Mouse (Mus musculus) liver, embryonic 14.5 days (tissue): ENCODE results near the gene Il10. TPM values are rescaled to one million over a fixed set of nuclear protein-coding genes. Genes with fewer than 3 reads are reported as not detected.

Source experiments
- ATAC-seq: fragments of 200-750 bp; cut with Nextera tagmentation; 2 replicates; pipeline ENCODE4 v1.8.0; 2017; ENCODE audit warnings: moderate number of reproducible peaks, mild to moderate bottlenecking, moderate library complexity; ENCODE audit not compliant: insufficient read depth
- DNase-seq, 3 experiments: peaks; one replicate each; pipeline ENCODE4 v3.0.0-alpha.2; 2012 to 2013; ENCODE audit warnings: low read depth in 3 of 3, low spot score in 3 of 3
- H3K27ac ChIP-seq: fragments of 300-500 bp; sonication (generic); 2 replicates; pipeline ENCODE4 v1.5.1; 2014; ENCODE audit warnings: moderate library complexity, mild to moderate bottlenecking, control low read depth, inconsistent platforms
- H3K27me3 ChIP-seq: fragments of 300-500 bp; sonication (generic); 2 replicates; pipeline ENCODE4 v1.6.1; 2014; ENCODE audit warnings: mild to moderate bottlenecking, low read length, moderate library complexity; ENCODE audit not compliant: control insufficient read depth, insufficient read depth
- H3K36me3 ChIP-seq: fragments of 300-500 bp; sonication (generic); replicated peaks from 2 replicates; pipeline ENCODE4 v1.6.1; 2014; ENCODE audit warnings: low read depth; ENCODE audit not compliant: control insufficient read depth, insufficient read depth
- H3K4me1 ChIP-seq, 2 experiments: fragments of 200-500 bp in 1 of 2; fragments of 300-500 bp in 1 of 2; sonication (generic) in 1 of 2; replicated peaks; 2 replicates each; pipeline ENCODE4 v1.6.1; 2012 to 2014; ENCODE audit warnings: antibody characterized with exemption in 1 of 2, inconsistent platforms in 1 of 2, low read length in 1 of 2; ENCODE audit not compliant: control insufficient read depth in 2 of 2, insufficient read depth in 2 of 2
- H3K4me2 ChIP-seq: fragments of 300-500 bp; sonication (generic); 2 replicates; pipeline ENCODE4 v1.6.1; 2014; ENCODE audit warnings: low read depth, mild to moderate bottlenecking, control low read depth, moderate library complexity
- H3K4me3 ChIP-seq, 2 experiments: fragments of 200-500 bp in 1 of 2; fragments of 300-500 bp in 1 of 2; sonication (generic) in 1 of 2; 2 replicates each; pipeline ENCODE4 v1.5.1; 2012 to 2014; ENCODE audit warnings: low read depth in 2 of 2, low read length in 2 of 2, mild to moderate bottlenecking in 2 of 2, control low read depth in 1 of 2, inconsistent platforms in 1 of 2, moderate library complexity in 1 of 2; ENCODE audit not compliant: insufficient read depth in 1 of 2
- H3K9ac ChIP-seq: fragments of 300-500 bp; sonication (generic); replicated peaks from 2 replicates; pipeline ENCODE4 v1.6.1; 2014; ENCODE audit warnings: mild to moderate bottlenecking, control low read depth, moderate library complexity
- H3K9me3 ChIP-seq: fragments of 300-500 bp; sonication (generic); 2 replicates; pipeline ENCODE4 v1.6.1; 2016; ENCODE audit warnings: low read length, mixed read lengths; ENCODE audit not compliant: control insufficient read depth
- CTCF ChIP-seq: IDR thresholded peaks from 2 replicates; pipeline ENCODE4 v1.5.1; 2016; ENCODE audit warnings: antibody characterized with exemption, low read depth, control low read depth
- EP300 ChIP-seq: IDR thresholded peaks from 2 replicates; pipeline ENCODE4 v1.6.1; 2016; ENCODE audit warnings: antibody characterized with exemption, low read depth
- WGBS: fragments of 180-500 bp; shearing (Covaris S2); extraction: QIAGEN DNeasy Blood & Tissue Kit; methylation state at CpG from one replicate; pipeline ENCODE4 v1.1.7; 2014; ENCODE audit not compliant: insufficient replicate concordance; 5-methylcytosine and 5-hydroxymethylcytosine counted together
- polyA plus RNA-seq, 2 experiments: library from polyadenylated mRNA; depleted of rRNA in 1 of 2; stranded (reverse) in 1 of 2; unstranded in 1 of 2; fragments of >200 nt; fragmentation: Nextera tagmentation in 1 of 2; extraction: Ambion mirVana in 1 of 2; gene quantifications; 2 replicates each; pipeline versions ENCODE4 v1.2.1 to v1.2.3; 2012 to 2014

Gene Il10
- polyA plus RNA-seq, 2 experiments, result 0.03 TPM; not detected in 1

DNA sequence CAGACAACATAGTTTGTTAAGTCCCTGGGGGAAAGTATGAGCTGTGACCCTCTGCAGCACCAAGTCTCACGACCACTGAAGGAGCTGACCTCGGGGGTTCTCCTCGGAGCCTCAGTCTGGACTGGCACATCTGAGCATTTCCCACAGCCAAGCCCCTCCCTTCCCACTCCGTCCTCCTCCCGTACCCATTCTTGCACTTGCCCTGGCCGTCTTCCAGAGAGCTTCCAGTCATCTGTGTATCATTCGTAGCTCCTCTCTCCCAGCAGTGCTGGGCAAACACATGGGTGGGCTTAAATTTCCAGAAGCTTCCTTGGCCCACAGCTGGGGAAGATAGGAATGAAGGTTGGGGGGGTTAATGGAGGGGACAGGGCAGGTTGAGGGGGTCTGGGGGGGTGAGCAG, 10.6 kb downstream of the Il10 start:
- H3K9ac ChIP-seq, result no peak overlapping the region
- ATAC-seq, result no peak
- no peak overlapping the region for H3K4me3 ChIP-seq
- H3K27ac ChIP-seq, result no peak overlapping the region
- H3K27me3 ChIP-seq, result no peaks in the 10 kb centered on the region
- DNase-seq, result no peak
- TF ChIP-seq CTCF (no peak), EP300 (no peak)
- H3K4me1 ChIP-seq, result peaks cover 5 to 18% of the 10 kb centered on the region in 2 experiments
- 64% methylated on average over 7 of the region's 7 CpGs for WGBS
- no peak overlapping the region for H3K4me2 ChIP-seq
- H3K9me3 ChIP-seq, result no peaks in the 10 kb centered on the region
- H3K36me3 ChIP-seq, result no peaks in the 10 kb centered on the region

DNA sequence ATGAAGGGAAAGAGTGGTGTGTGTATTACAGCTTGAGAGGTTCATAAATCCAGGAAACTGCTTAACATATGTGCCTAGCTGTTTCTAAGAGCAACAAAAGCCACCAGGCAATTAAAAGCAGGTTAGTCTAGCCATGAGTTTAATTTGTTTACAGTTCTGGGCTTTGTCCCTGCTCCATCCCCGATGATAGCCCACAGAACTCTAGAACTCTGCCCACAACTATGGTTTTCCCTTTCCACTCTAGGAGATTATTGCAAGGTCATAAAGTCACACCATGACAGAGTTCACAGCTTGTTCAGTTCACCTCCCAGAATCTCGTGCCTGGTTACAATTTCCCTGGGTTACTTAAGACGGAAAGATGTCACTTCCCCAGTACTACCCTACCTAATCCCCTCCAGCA, 11.6 kb downstream of the Il10 start:
- no peak overlapping the region for H3K4me3 ChIP-seq
- H3K4me2 ChIP-seq, result no peak overlapping the region
- peaks cover 3 to 13% of the 10 kb centered on the region in 2 experiments; a peak in 3 of 4 replicates for H3K4me1 ChIP-seq
- no peak overlapping the region for H3K27ac ChIP-seq
- 45% methylated on average over 3 of the region's 3 CpGs for WGBS
- no peak for DNase-seq
- no peaks in the 10 kb centered on the region for H3K36me3 ChIP-seq
- no peak for ATAC-seq
- TF ChIP-seq CTCF (no peak), EP300 (no peak)
- no peaks in the 10 kb centered on the region for H3K9me3 ChIP-seq
- no peak overlapping the region for H3K9ac ChIP-seq
- no peaks in the 10 kb centered on the region for H3K27me3 ChIP-seq

DNA sequence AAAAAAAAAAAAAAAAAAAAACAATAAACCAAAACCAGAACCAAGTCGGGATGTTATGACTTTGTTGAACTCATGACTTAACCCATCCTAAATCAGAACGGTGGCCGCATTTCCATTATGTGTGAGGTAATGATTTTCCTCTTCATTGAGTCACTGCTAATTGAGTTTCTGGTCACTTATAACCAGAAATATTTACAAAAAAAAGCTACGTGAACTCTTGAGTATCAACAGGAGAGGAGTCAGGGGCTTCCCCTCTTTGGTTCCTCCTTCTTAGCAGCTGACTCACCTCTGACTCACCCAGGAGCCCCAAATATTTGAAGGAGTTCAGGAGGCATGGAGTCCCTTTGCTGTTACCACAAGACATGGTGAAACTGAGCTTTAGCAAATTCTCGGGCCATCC, 18.4 kb downstream of the Il10 start:
- DNase-seq (peak in 1 of 3 experiments; percentile 44), ATAC-seq (no peak)
- TF ChIP-seq EP300 (no peak), CTCF (no peak)
- no peak overlapping the region for H3K4me2 ChIP-seq
- no peaks in the 10 kb centered on the region for H3K9me3 ChIP-seq
- no peak overlapping the region for H3K27ac ChIP-seq
- no peaks in the 10 kb centered on the region for H3K27me3 ChIP-seq
- H3K36me3 ChIP-seq, result no peaks in the 10 kb centered on the region
- no peak overlapping the region for H3K4me3 ChIP-seq
- 64% methylated on average over 5 of the region's 5 CpGs for WGBS
- no peak overlapping the region for H3K9ac ChIP-seq
- H3K4me1 ChIP-seq, result 0 out of 4 replicates have a peak, but pooled peaks cover 0 to 1% of the 10 kb centered on the region in 2 experiments

DNA sequence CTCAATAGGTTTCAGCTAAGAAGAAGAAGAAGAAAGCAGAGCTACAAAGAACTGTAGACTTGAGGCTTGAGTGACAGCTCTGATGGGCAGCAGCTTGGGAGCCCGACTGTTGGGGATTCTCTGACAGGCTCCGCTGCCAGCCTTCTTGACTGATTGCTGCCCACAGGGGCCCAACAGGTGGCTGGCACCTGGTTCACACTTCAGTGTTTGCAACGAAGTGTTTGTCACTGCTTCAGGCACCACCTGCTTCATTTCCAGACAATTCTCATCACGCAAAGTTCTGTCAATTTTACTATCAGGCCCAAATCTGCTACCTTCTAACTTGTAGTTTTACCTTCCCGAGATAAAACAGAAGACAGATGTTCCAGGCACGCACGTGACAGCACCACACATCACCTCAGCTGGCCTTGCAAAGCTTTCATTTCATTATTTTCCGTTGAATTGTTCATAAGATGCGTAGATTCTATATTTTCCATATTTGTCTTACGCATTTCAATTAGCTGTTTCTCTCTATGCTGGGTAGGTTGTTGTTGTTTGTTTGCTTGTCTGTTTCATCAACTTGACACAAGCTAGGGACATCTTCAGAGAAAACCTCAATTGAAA, 18.9 kb downstream of the Il10 start:
- Histone ChIP-seq H3K36me3 (no peaks in the 10 kb centered on the region), H3K9ac (no peak overlapping the region), H3K4me3 (no peak overlapping the region), H3K4me2 (no peak overlapping the region), H3K27me3 (no peaks in the 10 kb centered on the region), H3K27ac (no peak overlapping the region), H3K4me1 (0 out of 4 replicates have a peak, but pooled peaks cover 0 to 1% of the 10 kb centered on the region in 2 experiments), H3K9me3 (no peaks in the 10 kb centered on the region)
- DNase-seq (no peak), ATAC-seq (no peak)
- TF ChIP-seq CTCF, result no peak
- WGBS, result 66% methylated on average over 10 of the region's 10 CpGs

DNA sequence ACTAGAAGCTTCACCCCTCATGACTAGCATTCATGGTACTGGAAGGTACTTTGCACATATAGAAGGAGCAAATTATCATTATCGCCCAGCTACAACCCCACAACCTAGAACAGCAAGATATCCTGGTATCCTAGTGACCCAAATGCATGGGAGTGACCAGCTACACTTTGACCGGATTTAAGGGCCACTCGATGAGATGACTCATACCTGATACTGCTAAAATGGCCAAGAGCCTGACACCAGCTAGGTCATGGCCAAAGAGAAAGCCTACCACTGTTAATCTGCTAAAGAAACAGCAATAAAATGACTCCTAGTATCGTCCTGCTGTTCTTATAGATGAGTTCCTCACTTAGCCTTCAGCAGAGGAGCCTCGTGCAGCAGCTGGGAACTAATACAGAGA, 19.8 kb downstream of the Il10 start:
- ATAC-seq (no peak), DNase-seq (no peak)
- Histone ChIP-seq H3K27me3 (no peaks in the 10 kb centered on the region), H3K9ac (no peak overlapping the region), H3K4me1 (0 out of 4 replicates have a peak, but pooled peaks cover 0 to 1% of the 10 kb centered on the region in 2 experiments), H3K4me3 (no peak overlapping the region), H3K36me3 (no peaks in the 10 kb centered on the region), H3K9me3 (no peaks in the 10 kb centered on the region), H3K4me2 (no peak overlapping the region), H3K27ac (no peak overlapping the region)
- TF ChIP-seq CTCF (no peak), EP300 (no peak)
- WGBS, result 67% methylated on average over 5 of the region's 5 CpGs
